Mouse (Mus musculus): ENCODE results near the gene Sebox. TPM values are rescaled to one million over a fixed set of nuclear protein-coding genes. Genes with fewer than 3 reads are reported as not detected.
"Not testable (repeated sequence)": the region's sequence is repeated elsewhere in the genome, so short reads cannot be mapped to it uniquely, and the experiment has no call there.

Gene Sebox
- total RNA-seq, 1 experiment from 2014 or later: not detected

DNA sequence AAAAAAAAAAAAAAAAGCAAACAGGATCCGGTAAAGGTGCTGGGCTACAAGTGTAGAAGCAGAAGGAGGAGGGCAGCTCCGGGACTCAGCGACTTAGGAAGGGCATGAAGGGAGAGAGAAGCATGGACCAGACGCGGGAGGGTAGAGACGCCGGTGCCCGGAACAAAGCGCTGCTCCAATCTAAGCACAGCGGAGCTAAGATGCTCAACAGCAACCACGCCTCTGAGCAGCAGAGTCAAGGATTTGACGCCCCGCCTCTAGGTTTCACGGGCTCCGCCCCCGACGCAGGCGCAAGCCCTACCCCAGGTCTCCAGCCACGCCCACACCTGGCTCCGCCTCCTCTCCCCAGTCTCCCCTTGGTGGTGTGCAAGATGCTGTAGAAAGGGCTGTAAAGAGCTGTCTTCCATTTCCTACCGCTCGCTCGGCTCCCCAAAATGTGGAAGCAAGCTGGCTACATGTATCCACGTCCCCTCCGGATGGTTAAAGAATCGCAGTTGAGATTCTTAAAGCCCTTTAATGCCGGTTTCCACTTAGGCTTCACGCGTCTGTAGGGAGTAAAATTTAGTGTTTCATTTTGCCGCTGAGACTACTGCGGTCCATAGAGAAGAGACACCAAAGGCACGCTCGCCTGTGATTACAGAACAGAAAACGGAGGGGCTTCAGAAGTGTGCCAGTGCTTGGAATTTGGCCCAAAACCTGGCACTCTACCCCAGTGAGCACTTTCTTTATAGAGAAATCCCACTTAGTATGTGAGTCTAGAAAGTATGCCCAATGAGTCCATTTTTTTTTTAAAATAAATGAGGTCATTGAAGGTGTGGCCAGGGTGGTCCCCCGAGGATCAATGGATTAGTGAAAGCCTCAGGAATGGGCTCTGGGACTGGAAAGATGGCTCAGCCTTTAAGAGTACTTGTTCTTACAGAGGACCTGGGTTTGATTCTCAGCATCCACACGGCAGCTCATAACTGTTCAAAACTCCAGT, 5.4 kb upstream of the Sebox start, which contains the start of gene Sarm1:
Gene Sarm1, minus strand, starts transcription at position 211 of the 979 bp plus-strand sequence.
- peak; percentile 96 for DNase-seq

DNA sequence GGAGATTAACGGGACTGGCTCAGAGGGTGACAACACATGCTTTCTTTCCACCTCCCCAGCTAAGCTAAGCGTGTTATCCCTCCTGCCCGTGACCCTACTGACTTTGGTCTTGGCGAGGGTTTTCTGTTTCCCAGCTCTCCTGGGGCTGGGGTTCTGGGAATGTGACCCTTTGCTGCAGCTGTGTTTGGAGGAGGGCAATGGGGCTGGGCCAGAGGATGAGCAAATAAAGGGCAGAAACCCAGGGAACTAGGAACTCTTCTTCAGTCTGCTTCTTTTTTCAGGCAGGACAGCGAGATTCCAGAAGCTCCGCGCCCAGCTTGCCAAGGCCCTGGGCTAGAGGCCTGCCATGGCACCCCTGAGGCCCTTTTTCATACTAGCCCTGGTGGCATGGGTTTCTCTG, 4.2 kb upstream of the Sebox start, which contains the start of gene Vtn:
Gene Vtn, plus strand, starts transcription at position 88 of the 400 bp plus-strand sequence.
- DNase-seq: no peak

DNA sequence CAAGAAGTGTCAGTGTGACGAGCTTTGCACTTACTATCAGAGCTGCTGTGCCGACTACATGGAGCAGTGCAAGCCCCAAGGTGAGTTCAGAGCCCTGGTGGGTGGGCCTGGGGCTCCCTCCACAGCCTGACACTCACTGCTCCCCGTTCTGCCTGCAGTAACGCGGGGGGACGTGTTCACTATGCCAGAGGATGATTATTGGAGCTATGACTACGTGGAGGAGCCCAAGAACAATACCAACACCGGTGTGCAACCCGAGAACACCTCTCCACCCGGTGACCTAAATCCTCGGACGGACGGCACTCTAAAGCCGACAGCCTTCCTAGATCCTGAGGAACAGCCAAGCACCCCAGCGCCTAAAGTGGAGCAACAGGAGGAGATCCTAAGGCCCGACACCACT, 3.7 kb upstream of the Sebox start:
- DNase-seq: no peak

DNA sequence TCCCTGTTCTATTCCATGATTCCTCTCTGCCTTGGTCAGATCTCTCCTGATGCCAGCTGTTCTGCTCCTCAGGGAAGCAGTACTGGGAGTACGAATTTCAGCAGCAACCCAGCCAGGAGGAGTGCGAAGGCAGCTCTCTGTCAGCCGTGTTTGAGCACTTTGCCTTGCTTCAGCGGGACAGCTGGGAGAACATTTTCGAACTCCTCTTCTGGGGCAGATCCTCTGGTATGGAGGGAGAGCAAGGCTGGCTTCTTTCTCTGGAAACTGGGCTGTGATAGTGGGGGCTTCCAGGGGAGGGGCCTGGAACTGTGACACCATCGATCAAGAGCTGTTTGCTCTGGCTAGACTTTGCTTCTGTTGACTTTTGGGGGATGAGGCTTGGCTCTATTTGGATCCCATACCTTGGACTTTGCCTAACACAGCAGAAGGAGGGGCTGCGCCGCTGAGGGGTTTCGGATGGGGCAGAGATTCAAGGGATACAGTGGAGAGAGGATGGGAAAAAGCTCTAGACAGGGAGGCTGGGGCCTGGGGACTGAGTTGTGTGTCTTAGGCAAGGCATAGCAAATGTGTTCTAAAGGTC, 2.5 kb upstream of the Sebox start:
- no peak for DNase-seq

DNA sequence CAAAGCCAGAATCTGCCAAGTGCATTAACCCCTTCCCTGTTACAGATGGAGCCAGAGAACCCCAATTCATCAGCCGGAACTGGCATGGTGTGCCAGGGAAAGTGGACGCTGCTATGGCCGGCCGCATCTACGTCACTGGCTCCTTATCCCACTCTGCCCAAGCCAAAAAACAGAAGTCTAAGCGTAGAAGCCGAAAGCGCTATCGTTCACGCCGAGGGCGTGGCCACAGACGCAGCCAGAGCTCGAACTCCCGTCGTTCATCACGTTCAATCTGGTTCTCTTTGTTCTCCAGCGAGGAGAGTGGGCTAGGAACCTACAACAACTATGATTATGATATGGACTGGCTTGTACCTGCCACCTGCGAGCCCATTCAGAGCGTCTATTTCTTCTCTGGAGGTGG, 1.7 kb upstream of the Sebox start:
- DNase-seq: no peak

DNA sequence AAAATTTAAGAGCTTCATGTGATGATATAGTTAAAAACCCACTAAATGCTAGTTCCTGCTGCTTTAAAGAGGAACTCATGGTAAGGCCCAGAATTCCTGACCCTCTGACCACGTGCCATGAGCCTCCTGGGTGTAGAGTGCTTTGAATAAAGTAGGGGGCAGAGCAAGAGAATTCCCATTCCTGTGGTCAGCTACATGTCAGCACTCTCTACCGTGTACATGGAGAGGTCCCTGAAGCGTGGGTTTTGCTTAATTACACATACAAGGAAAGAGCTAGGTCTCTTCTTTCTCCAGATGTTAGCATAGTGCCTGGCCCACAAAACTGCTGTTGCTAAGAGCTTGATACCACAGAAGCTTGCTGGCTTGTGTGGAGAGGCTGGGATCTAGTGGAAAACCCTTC, 2.2 kb downstream of the Sebox start:
- DNase-seq: no peak

DNA sequence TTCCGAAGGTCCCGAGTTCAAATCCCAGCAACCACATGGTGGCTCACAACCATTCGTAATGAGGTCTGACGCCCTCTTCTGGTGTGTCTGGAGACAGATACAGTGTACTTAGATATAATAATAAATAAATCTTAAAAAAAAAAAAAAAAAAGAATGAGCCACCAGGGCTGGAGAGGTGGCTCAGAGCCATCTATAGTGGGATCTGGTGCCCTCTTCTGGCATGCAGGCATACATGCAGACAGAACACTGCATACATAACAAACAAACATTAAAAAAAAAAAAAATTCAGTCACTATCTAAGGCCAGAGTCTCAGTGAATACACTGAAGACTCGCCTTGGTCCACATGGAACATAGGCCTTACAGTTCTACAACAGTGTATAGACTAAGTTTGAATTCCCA, 5.9 kb downstream of the Sebox start:
- peak; percentile 60 for DNase-seq

DNA sequence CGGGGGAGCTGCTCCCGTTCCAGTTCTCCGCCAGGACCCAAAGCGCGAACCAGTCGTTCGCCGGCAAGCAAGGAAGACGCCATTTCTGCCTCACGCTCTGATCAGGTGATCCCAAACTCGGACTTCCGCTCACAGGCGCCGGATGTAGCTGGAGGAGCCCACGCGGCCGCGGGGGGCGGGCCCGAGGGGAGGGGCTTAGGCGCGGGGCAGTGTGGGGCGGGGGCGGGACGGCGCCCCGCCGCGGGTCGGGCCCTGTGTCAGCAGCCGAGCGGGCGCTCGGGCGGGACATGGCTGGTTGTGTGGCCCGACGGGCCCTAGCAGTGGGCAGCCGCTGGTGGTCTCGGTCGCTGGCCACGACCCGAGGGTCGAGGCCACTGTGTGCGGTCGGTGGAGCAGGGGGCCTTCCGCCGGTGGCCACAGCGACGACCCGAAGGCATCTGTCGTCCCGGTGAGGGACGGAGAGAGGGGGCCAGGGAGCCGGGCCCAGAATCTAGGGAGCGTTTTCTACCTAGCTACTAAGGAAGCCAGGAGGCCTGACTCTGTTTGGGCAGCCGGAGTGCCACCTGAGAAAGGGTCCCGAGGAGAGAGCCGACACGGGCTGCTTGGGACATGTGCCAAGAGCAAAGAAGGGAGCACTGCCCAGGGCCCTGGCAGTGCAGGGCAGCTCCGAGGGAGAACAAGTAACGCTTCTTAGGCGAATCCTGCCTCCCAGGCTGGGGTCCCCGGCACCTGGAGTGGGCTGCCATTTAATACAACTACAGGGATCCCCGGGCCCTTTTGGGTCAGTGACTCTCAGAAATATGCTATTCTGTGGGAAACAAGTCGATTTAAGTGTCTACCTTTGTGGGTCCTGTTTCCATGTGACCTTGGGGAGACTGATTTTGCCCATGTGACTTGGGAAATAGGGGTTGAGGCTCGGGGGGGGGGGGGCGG, 9.0 kb downstream of the Sebox start, which contains the start of the genes Tmem199 and Poldip2:
Gene Tmem199, minus strand, starts transcription at position 148 of the 933 bp plus-strand sequence.
Gene Poldip2, plus strand, starts transcription at position 169 of the 933 bp plus-strand sequence.
- DNase-seq: peak; percentile 96

DNA sequence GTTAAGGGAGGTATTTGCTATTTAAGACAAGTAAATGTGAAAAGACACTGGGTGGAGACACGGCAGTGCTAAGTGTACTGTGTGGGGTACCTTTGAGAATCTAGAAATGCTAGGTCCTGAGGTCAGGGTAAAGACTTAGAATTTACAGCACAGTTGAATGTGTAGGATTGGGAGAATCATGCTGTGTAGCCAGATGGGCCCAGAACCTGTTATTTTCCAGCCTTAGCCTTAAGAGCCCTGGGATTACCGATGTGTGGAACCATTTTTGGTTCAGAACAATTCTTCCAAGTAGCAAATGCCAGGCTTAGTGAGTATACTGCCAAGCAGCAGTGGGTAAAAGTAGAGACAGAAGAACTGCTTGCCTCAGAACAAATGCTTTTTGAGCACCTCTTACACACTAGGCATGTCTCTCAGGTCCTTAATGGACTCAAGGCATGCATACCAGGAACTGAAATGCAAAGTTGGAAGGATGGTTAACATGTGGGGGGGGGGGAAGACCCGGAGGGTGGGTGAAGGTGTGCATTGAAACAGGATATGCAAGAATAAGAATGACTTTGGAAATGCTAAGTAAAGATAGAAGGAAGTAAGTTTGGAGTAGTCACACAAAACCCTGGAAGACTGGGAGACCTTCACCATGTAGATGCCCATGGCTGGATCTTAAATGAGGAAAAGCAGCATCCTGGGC, 10.0 kb downstream of the Sebox start:
- no peak for DNase-seq

DNA sequence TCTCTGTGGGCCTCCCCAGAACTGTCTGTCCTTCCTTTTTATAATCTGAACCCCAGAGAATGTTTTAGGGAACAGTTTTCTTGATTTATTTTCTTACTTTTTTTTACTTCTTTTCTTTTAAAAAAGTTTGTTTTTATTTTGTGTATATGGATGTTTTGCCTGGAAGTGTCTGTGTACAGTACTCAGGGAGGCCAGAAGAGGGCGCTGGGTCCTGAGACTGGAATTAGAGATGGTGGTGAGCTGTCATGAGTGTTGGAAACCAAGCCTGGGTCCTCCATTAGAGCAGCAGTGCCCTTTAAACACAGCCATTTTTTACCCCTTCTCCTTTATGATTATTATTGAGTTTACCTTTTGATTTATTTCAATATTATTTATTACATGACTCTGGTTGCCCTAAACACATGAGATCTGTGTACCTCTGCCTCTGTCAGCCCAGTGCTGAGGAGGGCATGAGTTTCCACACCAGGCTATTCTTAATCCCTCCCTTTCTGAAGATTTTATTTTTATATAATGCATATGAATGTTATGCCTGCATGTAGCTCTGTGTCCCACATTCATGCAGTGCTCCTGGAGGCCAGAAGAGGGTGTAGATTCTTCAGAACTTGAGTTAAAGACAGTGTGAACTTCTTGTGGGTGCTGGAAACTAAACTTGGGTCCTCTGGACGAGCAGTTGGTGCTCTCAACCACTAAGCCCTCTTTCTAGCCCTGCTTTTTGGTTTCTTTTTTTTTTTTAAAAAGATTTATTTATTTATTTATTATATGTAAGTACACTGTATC, 12.5 kb downstream of the Sebox start:
- no peak for DNase-seq

DNA sequence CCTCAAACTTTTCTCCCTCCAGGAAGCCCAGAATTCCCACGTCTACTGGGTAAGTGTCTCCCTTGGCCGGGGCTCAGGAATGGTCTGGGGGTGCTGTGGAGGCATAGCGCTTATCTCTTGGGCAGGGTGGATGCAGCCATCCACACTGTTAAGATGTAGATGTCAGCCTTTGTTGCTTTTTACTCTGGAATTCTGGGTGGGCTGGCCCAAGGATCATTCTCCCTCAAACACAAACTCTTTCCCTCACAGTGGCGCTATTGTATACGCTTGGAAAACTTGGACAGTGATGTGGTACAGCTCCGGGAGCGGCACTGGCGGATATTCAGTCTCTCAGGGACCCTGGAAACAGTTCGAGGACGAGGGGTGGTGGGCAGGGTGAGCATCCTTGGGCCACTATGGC, 15.7 kb downstream of the Sebox start:
- DNase-seq: no peak

DNA sequence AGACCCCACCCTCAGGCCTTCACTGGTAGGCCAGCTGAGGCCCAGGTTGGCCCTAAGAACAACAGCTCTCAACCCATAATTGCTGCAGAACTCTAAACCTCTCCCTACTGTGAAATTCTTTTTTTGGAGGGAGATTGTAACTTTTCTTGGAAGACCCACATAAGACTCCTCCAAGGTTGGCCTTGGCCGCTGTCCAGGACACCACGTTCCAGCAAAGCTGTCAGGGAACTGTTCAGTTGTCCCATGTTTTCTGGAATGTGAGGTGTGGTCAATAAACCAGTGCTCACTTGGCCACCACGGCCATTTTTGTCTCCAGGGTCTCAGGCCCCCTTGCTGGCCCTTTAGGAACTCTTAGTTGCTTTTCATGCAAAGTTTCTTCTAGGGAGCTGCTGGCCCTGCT, 18.6 kb downstream of the Sebox start:
- DNase-seq: no peak

DNA sequence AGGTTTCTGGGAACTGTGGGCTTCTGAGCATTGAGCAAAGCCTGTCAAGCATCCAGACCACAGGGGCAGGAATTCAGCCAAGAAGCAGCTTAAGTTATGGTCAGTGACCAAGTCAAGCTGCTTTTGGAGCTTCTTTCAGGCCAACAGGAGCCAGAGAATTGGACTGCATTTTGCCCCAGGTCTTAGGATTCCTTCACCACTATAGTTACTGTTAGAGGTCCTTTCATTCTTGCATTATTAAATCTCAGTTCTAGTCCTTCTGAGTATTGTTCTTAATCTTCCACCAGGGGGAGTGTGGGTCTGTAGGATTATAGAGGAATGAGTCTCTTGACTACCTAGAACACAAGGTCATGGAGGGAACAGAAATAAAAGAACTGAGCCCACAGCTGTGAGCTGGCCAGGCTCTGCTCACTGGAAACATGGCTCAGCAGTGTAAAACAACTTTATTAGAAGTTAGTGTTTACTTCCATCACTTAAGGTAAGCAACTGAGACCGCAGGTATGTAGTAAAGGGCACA, 19.3 kb downstream of the Sebox start:
- no peak for DNase-seq

DNA sequence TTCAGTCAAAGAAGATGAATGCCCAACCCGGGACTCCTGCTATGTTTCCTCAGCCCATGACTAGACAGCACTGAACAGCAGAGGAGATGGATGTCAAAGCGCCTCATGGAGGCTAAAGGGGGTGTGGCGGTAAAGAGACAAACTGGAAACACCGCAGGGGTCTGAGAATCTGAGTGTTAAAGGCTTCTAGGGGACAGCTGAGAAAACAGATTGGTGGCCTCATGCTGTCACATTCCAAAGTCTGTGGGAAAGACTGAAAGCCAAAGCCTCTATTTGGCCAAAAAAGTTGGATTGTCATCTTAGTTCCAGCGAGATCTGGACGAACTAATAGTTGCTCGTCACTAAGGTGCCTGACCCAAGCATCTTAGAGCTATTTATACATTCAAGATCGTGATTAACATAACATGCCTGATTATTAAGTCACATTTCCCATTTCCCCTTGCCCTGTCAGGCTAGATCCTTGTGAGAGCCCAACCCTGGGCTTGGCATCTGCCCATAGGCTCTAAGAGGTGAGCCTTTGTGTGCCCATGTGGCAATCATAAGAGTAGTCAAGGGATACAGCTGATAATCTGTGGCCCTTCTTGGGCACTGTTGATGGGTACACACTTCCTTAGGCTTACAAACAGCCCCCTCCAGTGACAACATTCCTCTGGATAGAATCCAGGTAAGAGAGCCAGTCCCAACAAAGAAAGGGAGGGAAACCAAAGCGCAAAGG, 20.2 kb downstream of the Sebox start:
- no peak for DNase-seq

DNA sequence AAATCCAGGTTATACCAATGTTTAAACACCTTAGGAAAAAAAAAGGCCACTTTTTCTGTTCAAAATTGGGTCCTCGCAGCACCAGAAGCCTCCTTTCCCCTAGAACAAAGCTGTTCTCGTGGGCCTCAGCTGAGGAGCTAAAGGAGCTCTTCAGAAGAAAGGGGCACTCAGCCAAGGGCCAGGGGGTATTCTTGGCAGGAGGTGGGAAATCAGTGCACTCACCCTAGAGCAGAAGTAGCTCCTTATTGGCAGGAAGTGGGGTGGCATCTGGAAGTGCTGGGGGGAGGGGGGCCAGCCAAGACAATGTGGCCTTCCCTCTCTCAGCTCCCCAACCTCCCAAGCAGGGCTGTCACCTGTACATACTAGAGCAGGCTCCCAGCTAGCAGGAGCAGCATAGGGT, 21.6 kb downstream of the Sebox start:
- no peak for DNase-seq

DNA sequence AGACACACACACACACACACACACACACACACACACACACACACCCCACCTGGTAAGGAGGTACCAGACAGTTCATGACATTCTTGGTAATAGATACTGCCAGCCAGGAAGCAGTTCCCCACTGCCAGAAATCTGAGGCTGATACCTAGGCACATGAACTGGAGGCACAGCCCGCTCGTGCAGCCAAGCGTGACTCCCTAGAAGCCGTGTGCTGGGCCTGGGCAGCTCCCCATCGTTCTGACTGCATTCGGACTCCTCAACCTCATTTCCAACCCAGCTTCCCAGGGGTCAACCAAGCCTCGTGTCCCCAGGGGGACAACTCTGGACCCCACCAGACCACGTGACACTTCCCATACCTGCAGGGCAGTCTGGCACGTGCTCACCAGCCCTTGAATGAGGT, 25.5 kb downstream of the Sebox start:
- no peak for DNase-seq

DNA sequence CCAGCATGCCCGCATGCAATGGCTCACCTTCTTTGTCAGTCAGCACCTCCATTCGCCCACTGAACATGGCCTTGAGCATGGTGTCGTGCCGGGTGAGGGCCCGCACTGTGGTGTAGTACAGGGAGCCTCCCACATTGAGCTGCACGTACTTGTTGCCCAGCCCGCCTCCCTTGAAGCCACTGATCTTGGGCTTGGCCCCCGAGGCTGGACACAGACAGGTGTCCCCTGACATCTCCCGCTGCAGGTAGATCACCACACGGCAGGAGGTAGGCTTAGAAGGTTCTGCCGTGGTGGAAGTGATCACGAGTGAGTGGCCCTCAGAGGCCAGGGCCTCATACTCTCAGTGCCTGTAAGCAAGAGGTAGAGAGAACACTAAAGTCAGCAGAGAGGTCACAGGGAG, 26.8 kb downstream of the Sebox start:
- DNase-seq: no peak

DNA sequence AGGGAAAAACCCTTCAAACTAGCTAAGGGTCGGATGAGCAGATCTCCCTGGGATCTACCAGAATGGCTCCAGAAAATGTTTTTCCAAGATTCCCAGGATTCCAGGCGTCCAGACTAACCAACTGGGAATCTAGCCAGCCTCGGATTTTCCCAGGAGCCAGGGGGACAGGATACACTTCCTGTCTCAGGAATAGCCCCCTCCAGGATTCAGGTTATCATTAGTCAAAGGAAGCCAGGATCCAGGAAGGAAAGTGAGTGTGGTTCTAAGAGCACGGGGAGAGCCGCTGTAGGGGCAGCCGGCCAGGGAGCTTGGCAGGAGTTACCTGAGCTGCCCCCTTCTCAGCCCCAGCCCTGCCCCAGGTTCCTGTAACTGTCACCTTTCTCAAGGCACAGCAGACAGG, 27.8 kb downstream of the Sebox start:
- peak; percentile 66 for DNase-seq

DNA sequence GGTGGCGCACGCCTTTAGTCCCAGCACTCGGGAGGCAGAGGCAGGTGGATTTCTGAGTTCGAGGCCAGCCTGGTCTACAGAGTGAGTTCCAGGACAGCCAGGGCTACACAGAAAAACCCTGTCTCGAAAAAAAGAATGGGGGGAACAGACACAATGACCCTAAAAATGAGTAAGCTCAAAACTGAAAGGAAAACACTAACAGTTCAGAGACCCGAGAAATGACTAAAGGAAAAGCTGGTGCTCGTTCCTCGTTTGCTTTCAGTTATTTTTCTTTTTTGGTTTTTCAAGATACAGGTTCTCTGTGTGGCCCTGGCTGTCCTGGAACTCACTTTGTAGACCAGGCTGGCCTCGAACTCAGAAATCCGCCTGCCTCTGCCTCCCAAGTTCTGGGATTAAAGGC, 28.3 kb downstream of the Sebox start:
- DNase-seq: not testable (repeated sequence)

DNA sequence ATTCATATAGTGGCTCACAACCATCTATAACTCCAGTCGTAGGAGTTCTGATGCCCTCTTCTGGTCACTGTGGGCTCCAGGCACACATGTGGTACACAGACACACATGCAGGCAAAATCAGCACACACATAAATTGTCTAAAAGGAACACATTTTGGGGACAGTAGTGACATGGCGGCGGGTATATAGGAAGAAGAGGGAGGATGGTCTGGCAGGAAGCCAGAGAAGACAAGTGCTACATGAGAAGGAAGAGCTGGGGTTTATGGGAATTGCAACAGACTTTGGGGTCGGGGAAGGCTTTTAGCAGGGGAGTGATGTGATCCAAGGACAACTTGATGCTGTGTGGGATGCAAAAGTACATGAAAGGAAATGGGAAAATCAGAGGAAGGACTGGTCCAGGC, 31.3 kb downstream of the Sebox start:
- DNase-seq: no peak

Measured in adrenal gland, postnatal 14 days (tissue).